Mouse (Mus musculus): ENCODE results near the gene Rbm4.
A peak's percentile ranks its signal among the peaks of the same experiment; 100 is the strongest.

The Rbm4 gene

DNA sequence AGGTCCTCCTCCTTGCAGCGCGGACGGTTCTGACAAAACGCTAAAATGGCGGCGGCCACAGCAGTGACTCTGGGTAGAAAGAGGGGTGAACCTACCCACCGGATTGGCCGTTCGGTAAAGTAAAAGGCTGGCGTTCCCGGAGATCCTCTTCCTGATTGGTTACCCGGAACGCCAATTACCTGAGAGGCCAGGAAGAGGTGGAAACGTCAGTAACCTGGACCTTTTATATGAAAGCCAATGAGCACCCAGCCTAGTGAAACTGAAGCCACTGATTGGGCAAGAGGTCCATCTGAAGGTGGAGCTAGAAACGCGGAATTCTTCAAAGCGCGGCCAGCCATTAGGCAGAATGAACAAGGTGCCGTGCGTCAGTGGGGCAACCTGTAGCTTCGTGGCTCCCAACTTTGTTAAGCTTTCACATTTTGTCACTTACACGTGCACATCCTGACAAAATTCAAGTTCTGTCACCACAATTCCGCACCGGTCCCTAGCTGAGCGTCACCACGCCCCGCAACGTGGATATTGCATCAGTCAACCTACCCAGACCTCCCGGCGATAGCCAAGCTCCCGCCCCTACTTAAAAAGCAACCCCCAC is at the start of gene Rbm4:
Gene Rbm4 (minus strand): TSS at position 71 of the 592 bp plus-strand sequence.
- peak; percentile 92 for DNase-seq (ENCODE audit: extremely low spot score, low spot score)

DNA sequence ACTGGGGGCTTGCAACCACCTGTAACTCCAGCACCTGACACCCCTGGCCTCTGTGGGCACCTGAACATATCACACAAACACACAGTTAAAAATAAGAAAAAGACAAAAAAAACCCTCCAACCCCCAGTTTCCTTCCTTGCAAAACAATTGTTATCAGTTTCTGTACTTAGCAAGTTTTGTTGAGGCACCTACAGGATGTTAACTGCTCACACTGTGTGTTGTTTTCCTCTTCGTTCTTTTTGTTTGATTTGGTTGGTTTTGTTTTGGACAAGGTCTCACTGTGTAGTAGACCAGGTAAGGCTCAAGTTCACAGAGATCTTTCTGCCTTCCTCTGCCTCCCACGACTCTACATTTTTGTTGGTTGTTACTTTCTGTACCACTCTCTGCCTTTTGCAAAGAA is 48.9 kb upstream of the Rbm4 start:
- DNase-seq (ENCODE audit: extremely low spot score, low spot score) = no peak

DNA sequence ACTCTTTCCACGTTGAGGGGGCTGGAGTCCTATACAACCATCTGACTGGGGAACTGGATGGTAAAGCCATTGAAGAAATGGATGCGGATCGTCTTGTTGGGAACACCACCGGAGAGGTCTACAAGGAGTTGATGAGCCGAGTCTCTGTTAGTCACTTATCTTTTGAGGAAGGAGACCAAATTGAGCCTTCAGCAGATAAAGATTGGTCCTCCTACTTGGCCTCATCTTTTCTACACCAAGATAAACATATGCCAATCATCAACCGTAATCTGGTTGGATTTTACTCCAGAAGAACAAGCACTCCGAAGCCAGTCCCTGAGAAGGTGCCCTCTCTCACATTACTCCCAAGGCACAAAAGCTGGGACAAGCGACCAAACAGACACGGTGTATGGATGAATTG is 47.1 kb upstream of the Rbm4 start:
- DNase-seq (ENCODE audit: extremely low spot score, low spot score) = no peak

DNA sequence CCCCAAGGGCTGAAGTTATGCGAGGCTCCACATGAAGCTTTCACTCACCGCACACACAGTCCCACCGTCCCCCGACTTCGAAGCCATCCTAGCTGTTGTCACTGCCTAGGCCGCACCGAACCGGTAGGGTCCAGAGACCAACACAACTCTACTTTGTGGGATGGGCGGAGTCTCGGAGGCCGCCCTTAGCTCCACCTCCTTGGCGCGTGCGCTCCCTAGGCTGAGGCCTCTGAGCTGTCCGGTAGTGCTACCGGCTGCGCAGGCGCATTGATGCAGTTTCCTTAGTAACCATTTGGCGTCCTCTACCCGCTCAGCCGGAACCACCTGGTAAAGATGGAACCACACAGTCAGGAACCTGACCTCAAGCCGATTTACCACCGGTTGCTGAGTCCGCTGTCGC is 45.4 kb upstream of the Rbm4 start, which contains the start of the genes Ccs and Ccdc87:
Gene Ccs (minus strand): TSS at position 184 of the 400 bp plus-strand sequence.
Gene Ccdc87 (plus strand): TSS at position 218 of the 400 bp plus-strand sequence.
- peak; percentile 92 for DNase-seq (ENCODE audit: extremely low spot score, low spot score)

DNA sequence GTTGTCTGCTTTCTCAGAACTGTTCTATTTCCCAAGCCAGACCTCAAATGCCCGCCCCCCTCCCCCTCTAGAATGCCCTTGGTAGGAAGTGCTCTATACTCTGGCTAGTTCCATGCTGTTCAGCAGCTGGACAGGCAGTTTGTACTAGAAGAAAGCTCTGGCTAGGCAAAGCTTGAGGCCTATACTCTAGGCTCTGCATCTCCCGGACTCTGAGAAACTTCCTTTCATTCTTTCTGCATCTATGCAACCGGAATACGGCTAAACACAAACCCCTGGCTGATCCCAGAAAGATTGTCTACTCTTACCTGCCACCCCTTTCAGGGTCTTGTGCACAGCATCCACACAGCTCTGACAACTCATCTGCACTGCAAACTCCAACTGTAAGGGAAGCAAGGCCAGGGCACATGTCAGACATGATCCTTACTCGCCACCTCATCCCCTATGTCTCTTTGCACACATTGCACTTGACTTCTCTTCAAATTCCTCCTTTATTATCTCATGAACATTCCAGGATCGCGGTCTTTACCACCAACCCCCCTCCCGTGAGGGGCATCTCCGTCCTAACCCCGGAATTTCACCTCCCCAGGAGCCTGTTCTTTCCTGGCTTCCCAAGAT is 44.9 kb upstream of the Rbm4 start:
- no peak for DNase-seq (ENCODE audit: extremely low spot score, low spot score)

DNA sequence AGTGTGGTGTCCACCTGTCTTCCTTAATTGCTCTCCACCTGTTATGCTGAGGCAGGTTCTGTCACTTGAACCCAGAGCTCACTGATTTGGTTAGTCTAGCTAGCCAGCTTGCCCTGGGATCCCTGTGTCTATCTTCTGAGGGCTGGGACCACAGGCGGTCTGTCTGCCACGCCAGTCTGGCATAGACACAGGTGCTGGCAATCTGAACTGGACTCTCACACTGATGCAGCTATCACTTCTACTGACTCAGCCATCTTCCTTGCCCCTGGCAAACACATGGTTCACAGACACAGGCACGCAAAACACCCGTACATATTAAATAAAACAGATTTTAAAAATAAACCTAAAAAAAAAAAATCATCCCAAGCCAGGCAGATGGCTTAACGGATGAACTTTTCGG is 43.3 kb upstream of the Rbm4 start:
- no peak for DNase-seq (ENCODE audit: extremely low spot score, low spot score)

DNA sequence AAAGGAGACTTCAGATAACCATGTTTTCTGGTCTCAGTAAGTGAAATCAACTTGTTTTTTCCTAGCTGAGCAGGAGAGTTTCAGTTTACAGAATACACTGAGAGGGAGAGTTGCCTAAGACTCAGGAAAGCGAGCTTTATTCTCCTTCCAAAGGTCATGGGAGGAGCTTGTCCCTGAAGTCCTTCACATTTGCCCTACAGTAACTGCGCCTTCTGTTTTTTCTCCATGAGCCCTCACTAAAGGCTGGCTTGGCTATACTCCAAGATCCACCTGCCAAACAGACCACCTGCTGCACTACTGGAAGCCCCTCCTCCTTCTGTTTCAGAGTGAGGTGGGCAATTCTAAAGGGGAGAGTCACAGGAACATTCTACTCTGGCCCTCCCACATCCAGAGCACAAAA is 42.4 kb upstream of the Rbm4 start:
- no peak for DNase-seq (ENCODE audit: extremely low spot score, low spot score)

DNA sequence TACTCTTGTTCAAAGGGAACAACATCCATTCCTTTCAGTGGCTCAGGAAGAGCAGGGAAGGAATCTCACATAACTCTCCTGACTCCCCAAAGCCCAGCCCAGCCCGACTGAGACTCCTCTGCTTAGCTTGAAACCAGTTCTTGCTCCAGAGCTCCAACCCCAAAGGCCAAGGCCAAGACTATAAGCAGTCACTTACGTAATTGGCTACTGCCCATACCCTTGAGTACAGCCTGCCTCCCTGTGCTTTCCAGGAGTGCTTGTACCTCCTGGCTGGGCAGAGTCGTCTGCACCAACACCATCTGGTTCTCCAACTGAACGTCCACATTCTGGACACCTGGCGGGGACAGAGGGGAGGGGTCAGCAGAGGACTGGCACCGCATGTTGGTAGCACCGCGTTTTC is 40.3 kb upstream of the Rbm4 start:
- DNase-seq (ENCODE audit: extremely low spot score, low spot score) = no peak

DNA sequence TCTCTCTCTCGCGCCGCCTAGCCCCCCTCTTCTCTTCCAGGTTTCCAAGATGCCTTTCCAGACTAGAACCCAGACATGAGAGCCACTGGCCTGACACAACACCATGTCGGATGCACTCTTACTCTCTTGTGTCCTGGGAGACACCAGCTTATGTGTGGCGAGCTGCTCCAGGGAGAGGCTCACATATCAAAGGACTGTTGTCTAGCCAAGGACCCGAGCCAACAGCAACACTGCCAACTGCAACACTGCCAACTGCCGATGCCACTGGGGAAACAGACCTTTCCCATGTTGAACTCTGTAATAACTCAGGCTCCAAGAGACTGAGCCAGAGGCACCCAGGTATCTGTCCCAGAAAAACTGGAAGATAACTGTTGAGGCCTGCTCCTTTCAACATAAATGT is 35.5 kb upstream of the Rbm4 start:
- no peak for DNase-seq (ENCODE audit: extremely low spot score, low spot score)

DNA sequence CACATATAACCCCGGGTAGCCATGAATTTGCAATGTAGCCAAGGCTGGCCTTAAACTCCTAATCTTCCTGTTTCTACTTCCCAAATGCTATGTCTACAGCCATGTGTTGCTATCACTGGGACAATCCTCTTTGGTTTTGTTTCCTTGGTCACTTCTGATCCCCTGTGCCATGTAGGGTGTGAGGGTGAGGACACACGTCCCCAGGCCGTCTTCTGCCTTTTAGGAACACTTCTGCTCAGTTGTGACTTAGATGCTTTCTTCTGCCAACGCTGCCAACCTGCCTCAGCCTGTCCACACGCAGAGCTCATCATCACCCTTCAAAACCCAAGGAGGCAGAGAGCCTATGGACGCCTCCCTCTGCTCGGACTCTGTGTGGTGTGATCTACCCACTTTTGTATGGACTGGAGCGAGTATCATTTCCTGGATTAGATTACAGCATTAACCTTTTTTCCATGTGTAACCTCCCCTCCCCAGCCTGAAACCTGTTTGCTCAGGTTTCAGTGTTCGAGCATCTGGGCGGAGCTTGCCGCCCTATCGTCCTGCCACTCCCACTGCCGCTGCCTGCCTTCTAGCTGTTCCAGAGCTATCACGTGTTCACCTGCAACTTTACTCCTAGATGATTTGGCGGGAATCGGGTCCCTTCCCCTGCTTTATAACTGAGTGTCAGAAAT is 34.9 kb upstream of the Rbm4 start:
- no peak for DNase-seq (ENCODE audit: extremely low spot score, low spot score)

DNA sequence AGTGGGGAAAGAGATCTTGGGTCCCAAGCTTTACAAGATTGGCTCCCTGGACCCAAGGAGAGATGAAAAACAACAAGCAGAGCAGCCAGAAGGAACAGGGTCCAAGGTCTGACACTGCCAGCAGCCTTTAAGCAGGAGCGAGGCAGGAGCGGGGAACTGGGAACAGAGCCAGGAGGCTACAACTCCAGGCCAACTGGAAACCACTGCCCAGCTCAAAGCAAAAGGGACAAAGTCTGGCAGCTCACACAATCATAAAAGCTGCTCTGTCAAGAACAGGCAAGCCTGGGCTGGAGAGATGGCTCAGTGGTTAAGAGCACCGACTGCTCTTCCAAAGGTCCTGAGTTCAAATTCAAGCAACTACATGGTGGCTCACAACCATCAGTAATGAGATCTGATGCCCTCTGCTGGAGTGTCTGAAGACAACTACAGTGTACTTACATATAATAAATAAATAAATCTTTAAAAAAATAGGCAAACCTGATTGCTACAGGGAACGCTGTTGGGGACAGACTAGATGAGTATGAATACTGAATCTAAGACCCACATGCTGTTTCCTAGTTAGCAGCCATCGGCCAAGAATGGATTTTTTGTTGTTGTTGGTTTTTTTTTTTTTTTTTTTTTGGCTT is 27.1 kb upstream of the Rbm4 start:
- DNase-seq (ENCODE audit: extremely low spot score, low spot score) = no peak

DNA sequence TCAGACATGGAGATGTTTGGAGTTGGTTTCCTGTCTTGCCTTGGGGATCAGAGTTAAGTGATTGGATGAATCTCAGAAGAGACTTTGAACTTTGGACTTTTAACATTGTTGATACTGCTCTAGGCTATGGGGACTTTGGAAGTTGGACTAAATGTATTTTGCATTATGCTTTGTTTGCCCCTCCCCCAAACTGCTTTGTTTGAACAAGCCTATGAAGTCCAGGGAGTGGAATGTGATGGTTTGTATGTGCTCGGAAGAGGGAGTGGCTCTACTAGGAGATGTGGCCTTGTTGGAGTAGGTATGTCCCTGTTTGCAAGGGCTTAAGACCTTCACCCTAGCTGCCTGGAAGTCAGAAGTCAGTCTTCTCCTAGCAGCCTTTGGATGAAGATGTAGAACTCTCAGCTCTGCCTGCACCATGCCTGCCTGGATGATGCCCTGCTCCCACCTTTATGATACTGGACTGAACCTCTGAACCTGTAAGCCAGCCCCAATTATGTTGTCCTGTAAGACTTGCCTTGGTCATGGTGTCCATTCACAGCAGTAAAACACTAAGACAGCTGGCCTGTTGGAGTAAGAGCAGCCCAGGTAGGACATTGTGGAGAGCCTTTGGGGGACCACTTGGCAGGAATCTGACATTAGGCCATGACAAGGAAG is 23.6 kb upstream of the Rbm4 start:
- no peak for DNase-seq (ENCODE audit: extremely low spot score, low spot score)

DNA sequence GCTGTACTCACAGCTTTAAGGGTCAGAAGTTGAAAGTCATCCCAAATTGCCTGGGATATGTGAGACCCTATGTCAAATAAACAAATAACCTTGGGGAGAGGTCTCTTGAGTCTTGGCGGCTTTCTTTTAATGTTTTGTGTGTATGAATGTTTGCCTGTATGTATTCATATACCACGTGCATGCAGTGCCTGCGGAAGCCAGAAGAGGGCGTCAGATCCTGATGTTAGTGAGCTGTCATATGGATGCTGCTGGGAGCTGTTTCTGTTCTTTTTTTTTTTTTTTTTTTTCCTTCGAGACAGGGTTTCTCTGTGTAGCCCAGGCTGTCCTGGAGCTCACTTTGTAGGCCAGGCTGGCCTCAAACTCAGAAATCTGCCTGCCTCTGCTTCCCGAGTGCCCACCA is 19.3 kb upstream of the Rbm4 start:
- DNase-seq (ENCODE audit: extremely low spot score, low spot score) = no peak

DNA sequence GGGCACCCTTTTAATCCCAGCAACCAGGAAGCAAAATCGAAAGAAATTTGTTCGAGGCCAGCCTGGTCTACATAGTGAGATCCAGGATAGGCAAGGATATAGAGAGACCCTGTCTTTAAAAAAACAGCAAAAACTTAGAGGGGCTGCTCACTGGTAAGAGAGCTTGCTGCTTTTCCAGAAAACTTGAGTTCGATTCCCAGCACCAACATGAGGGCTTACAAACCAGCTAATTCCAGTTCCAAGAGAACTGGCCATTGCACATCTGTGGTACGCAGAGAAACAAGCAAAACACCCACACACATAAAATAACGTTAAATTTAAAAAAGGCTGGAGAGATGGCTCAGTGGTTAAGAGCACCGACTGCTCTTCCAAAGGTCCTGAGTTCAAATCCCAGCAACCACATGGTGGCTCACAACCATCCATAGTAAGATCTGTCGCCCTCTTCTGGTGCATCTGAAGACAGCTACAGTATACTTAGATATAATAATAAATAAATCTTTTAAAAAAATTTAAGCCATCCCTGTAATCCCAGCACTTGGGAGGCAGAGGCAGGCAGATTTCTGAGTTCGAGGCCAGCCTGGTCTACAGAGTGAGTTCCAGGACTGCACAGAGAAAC is 18.7 kb upstream of the Rbm4 start:
- peak; percentile 16 for DNase-seq (ENCODE audit: extremely low spot score, low spot score)

DNA sequence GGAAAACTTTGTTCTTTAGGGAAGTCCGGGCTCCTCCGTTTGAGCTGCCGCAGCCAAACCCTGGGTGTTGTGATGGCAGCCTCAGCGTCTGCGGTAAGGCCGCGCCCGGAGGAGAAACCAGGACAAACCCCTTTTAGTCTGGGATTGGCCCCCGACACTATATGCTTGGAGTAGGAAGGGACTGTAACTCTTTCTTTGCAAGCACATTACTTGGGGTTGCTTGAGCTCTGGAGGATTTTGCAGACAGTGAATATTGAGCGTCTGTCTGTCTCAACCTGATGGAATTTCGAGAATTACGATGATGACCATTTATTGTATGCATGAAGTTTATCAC is 18.2 kb upstream of the Rbm4 start:
- no peak for DNase-seq (ENCODE audit: extremely low spot score, low spot score)

DNA sequence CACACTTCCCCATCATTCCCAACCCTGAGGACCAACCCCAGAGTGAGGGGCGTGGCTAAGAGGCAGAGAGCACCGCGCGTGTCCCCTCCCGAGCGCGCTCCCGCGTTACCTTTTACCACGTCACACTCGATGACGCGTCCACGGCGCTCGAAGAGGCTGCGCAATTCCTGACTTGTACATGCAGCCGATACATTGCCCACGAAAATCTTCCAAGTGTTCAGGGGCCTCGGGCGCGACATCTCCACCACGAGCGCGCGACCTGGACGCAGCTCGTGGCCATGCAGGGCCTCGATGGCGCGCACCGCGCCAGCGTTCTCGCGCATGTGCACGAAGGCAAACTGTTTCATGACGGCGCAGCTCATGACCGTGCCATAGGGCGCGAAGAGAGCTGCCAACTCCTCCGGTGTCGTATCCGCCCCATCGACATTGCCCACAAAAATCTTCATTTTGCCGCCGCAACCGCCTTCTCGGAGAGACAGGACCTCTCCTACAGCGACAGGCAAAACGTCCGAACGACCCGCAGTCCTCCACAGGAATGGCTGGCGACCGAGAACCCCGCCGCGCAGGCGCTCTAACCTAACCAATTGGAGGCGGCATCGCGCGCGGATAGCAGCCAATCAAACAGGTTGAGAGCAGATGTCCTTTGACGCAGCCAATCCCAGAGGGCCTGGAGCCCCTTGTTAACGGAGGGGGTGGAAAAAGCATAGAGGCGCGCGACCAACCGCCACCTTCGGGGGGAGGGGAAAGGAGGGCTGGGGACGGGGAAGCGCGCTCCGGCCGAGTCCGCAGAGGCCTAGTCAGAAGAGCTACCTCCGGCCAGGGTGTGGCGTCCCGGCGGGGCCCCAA is 17.6 kb upstream of the Rbm4 start, which contains the start of the genes Gm21992 and Rbm14:
Gene Gm21992 (minus strand): TSS at position 550 of the 846 bp plus-strand sequence.
Gene Rbm14 (minus strand): TSS at position 572 of the 846 bp plus-strand sequence.
- peak; percentile 97 for DNase-seq (ENCODE audit: extremely low spot score, low spot score)

DNA sequence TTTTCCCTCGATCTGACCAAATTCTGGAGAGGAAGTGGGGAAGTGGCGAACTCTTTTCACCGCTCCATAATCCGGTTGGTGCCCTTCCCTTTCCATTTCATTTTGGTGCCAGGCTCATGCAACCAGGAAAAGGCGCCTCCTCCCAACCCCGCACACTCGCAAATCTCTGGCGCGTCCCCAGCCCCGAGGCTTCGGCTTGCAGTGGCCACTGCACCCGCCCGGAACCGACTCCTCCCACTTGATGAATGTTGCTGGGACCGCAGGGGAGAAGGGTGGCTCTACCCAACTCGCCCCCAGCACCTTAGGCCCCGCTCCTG is 17.0 kb upstream of the Rbm4 start:
- DNase-seq (ENCODE audit: extremely low spot score, low spot score) = no peak

DNA sequence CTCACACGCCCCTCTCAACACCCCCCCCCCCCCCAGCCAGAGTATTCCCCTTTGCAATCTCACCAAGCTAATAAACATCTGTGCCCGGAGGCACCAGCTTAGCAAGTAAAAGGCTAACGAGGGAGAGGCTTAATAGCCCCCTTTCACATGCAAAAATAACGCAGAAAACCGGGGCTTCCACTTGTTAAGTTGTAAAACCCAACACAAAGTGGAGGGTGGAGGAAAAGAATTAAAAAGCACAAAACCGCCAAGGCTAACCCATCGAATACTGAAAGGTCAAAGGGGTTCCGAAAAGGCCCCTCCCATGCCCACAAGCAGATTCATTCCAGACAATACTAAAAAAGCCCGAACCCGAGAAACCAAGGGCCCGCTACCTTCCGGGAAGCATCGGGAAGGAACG is 16.6 kb upstream of the Rbm4 start:
- no peak for DNase-seq (ENCODE audit: extremely low spot score, low spot score)

DNA sequence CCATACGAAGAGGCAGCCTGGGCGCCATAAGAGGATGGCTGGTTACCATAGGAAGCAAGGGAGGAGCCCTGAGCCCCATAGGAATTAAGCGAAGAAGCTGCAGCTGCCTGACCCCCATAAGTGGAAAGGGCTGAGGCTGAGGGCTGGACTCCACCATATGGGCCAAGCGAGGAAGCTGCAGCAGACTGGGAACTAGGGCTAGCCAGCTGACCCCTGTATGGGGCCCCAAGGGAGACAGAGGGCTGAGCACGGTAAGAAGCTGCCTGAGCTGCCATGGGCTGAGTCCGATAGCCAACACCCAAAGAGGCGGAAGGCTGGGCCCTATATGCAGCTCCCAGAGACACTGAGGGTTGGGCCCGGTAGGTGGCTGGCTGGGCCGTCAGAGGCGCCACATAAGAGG is 9.6 kb upstream of the Rbm4 start:
- DNase-seq (ENCODE audit: extremely low spot score, low spot score) = no peak

DNA sequence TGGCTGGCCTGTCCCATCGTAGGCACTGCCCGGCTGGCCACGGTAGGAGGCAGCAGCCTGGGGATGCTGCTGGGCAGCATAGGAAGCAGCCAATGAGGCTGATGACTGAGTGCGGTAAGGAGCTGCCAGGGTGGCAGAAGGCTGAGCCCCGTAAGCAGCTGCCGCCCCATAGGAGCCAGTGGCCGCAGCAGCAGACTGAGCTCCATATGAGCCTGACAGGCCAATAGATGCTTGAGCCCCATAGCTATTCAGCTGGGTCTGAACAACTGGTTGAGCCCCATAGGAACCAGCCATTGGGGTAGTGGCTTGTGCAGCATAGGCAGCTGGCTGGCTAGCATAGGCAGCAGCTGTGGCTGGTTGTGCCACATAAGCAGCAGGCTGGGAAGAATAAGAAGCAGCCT is 9.0 kb upstream of the Rbm4 start:
- DNase-seq (ENCODE audit: extremely low spot score, low spot score) = no peak

DNA sequence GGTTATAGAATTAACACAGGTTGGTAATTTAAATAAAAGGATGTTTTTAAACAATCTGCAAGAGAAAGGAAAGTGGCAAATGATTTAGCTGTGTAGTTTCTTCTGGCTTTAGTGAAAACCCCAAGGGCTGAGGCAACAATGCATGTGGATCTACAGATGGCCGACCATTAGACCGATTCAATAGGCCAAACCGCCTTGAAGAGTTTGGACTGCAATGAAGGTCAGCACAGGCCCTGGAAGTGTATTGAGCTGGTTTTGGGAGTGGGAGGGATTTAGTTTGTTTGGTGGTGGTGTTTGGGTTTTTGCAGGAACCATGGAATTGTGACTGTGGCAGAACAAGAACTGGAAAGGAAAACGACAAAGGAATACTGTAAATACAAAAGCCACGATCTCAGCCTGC is 5.4 kb upstream of the Rbm4 start:
- DNase-seq (ENCODE audit: extremely low spot score, low spot score) = no peak

Measured in neural tube, embryonic 10.5 days (tissue).